15 mouse cellular contexts compared by ENCODE assay signal in genomic region chr5:150970551-150970950, GRCm38 (mm10). TPM values are rescaled to one million over a fixed set of nuclear protein-coding genes. Genes with fewer than 3 reads are reported as not detected.
"Had no signal": no experiment of that assay in that cellular context is flagged by ENCODE, and none has a peak within 500 bp of the region (broad histone marks: within the 10 kb centered on the region; RNA-seq: fewer than 3 reads in every experiment).

No protein-coding gene starts in this region.

- H3K36me3 ChIP-seq: kidney, embryonic 15.5 days; liver, embryonic 13.5 days; neural tube, embryonic 12.5 days had no signal

- ATAC-seq: hindbrain, postnatal 0 days; liver, postnatal 0 days had no signal

- H3K27ac ChIP-seq: hindbrain, postnatal 0 days; kidney, embryonic 15.5 days; liver, embryonic 13.5 days; macrophage; neural tube, embryonic 12.5 days had no signal

- H3K9me3 ChIP-seq: kidney, embryonic 15.5 days; liver, embryonic 13.5 days; neural tube, embryonic 12.5 days had no signal

- H3K4me1 ChIP-seq: liver, embryonic 13.5 days; neural tube, embryonic 12.5 days had no signal

- H3K27me3 ChIP-seq: kidney, embryonic 15.5 days; liver, embryonic 13.5 days; neural tube, embryonic 12.5 days had no signal

- H3K9ac ChIP-seq: kidney, embryonic 15.5 days; liver, embryonic 13.5 days; liver, postnatal 0 days; neural tube, embryonic 12.5 days had no signal

- DNase-seq: kidney, adult 18-20 months; kidney, postnatal 25 days; liver; liver, embryonic 13.5 days; liver, postnatal 0 days; midbrain, embryonic 14.5 days; thymus, adult 2 months; thymus, postnatal 25 days had no signal

- H3K4me2 ChIP-seq: kidney, embryonic 15.5 days; liver, embryonic 13.5 days; neural tube, embryonic 12.5 days had no signal

- H3K4me3 ChIP-seq: kidney, embryonic 15.5 days; liver, embryonic 13.5 days; neural tube, embryonic 12.5 days had no signal

RNA-seq across cellular contexts. Expression of gene Kl, which starts 18.1 kb away (rescaled TPM):
- total RNA-seq: megakaryocyte-erythroid progenitor cell, adult 5-6 weeks; neutrophil, adult 5-6 weeks had no signal
- polyA plus RNA-seq: intestine, embryonic 14.5 days; macrophage had no signal
